ENCODE assay signal across 14 mouse cellular contexts in genomic region chr5:39620206-39620866, GRCm38 (mm10).
A peak's percentile ranks its signal among the peaks of the same experiment; 100 is the strongest.
DNase-seq lines count a peak whose midpoint lies in the region; ATAC-seq and TF ChIP-seq lines count a peak whose summit lies in the region.
"Had no signal": no experiment of that assay in that cellular context is flagged by ENCODE, and none has a peak within 500 bp of the region (broad histone marks: within the 10 kb centered on the region; RNA-seq: fewer than 3 reads in every experiment).

No protein-coding gene starts in this region.

- no peak for TF ChIP-seq POLR2A in olfactory bulb, adult 2 months (IDR thresholded peaks at IDR 0.05; ENCODE audit: insufficient read depth, low read depth, low read length)

- H3K4me3 ChIP-seq in midbrain, embryonic 14.5 days (replicated peaks; ENCODE audit: low read depth, low read length): no peak overlapping the region
- H3K4me3 ChIP-seq in midbrain, embryonic 13.5 days (replicated peaks): no peak overlapping the region
- no peak overlapping the region for H3K4me3 ChIP-seq in olfactory bulb, adult 2 months (ENCODE audit: insufficient read depth, low read depth, low read length)
- H3K4me3 ChIP-seq: forebrain, embryonic 13.5 days had no signal

- H3K36me3 ChIP-seq in midbrain, embryonic 14.5 days (ENCODE audit: control insufficient read depth, insufficient read depth, low read length): no peaks in the 10 kb centered on the region
- H3K36me3 ChIP-seq in midbrain, embryonic 13.5 days: no peaks in the 10 kb centered on the region

- ATAC-seq in midbrain, embryonic 14.5 days (ENCODE audit: low FRiP score, low TSS enrichment): 0 out of 2 replicates have a peak, but pooled peaks have one; percentile 21
- ATAC-seq in midbrain, embryonic 13.5 days: no peak
- ATAC-seq: forebrain, embryonic 13.5 days; inflammation-experienced regulatory T-cells, adult 6 months; midbrain, embryonic 16.5 days had no signal

- H3K4me2 ChIP-seq in midbrain, embryonic 14.5 days (ENCODE audit: low read length): no peak overlapping the region
- no peak overlapping the region for H3K4me2 ChIP-seq in midbrain, embryonic 13.5 days (replicated peaks)
- H3K4me2 ChIP-seq: forebrain, embryonic 13.5 days had no signal

- no peaks in the 10 kb centered on the region for H3K4me1 ChIP-seq in midbrain, embryonic 14.5 days (ENCODE audit: control insufficient read depth, insufficient read depth, low read length)
- peaks cover 21% of the 10 kb centered on the region for H3K4me1 ChIP-seq in midbrain, embryonic 13.5 days (replicated peaks)
- peaks cover 23% of the 10 kb centered on the region for H3K4me1 ChIP-seq in olfactory bulb, adult 2 months (ENCODE audit: control insufficient read depth, insufficient read depth, low read length)

- H3K27ac ChIP-seq in midbrain, embryonic 14.5 days (replicated peaks; ENCODE audit: low read depth, low read length): no peak overlapping the region
- H3K27ac ChIP-seq in midbrain, embryonic 13.5 days: no peak overlapping the region
- peak overlapping the region; percentile 12; the same call in 1 of the 2 replicates for H3K27ac ChIP-seq in olfactory bulb, adult 2 months (ENCODE audit: insufficient read depth, low read depth, low read length)
- H3K27ac ChIP-seq: forebrain, embryonic 13.5 days had no signal

- 80% methylated on average over 3 of the region's 3 CpGs for WGBS in midbrain, embryonic 14.5 days
- WGBS in midbrain, embryonic 13.5 days: 85% methylated on average over 3 of the region's 3 CpGs
- 28% methylated on average over 3 of the region's 3 CpGs for WGBS in olfactory bulb, adult 2 months

- H3K9me3 ChIP-seq in midbrain, embryonic 14.5 days (ENCODE audit: control insufficient read depth, low read length): no peaks in the 10 kb centered on the region
- no peaks in the 10 kb centered on the region for H3K9me3 ChIP-seq in midbrain, embryonic 13.5 days
- H3K9me3 ChIP-seq: forebrain, embryonic 13.5 days had no signal

- no peak for TF ChIP-seq CTCF in olfactory bulb, adult 2 months (IDR thresholded peaks at IDR 0.05; ENCODE audit: insufficient read depth, low read depth, low read length)

- DNase-seq in gastrocnemius, postnatal 25 days: peak; percentile 29
- DNase-seq in gastrocnemius, adult 8-10 months (ENCODE audit: low spot score in 2 of 2): no peak
- DNase-seq in midbrain, embryonic 14.5 days: no peak
- DNase-seq in cerebellum, adult 9-11 months: peak; percentile 83
- no peak for DNase-seq in thymus, postnatal 4 days
- DNase-seq in spleen, postnatal 36 days (ENCODE audit: low spot score in 2 of 2): no peak
- DNase-seq: kidney, postnatal 4 days; lung, postnatal 10 days; retina, postnatal 1 day had no signal

- H3K9ac ChIP-seq in midbrain, embryonic 14.5 days (replicated peaks; ENCODE audit: low read length): no peak overlapping the region
- H3K9ac ChIP-seq in midbrain, embryonic 13.5 days (replicated peaks): no peak overlapping the region
- H3K9ac ChIP-seq: forebrain, embryonic 13.5 days had no signal

- H3K27me3 ChIP-seq in midbrain, embryonic 14.5 days (ENCODE audit: control insufficient read depth, insufficient read depth, low read length): no peaks in the 10 kb centered on the region
- no peaks in the 10 kb centered on the region for H3K27me3 ChIP-seq in midbrain, embryonic 13.5 days
- H3K27me3 ChIP-seq: forebrain, embryonic 13.5 days had no signal

Comparison
In these comparisons a context has a peak if more than half of its experiments do, and no peak if none do; other contexts are left out.
1. DNase-seq: peak in gastrocnemius, postnatal 25 days (single experiment) and cerebellum, adult 9-11 months (single experiment); none in gastrocnemius, adult 8-10 months (0 of 2), midbrain, embryonic 14.5 days (single experiment), thymus, postnatal 4 days (single experiment) and spleen, postnatal 36 days (0 of 2).